Mouse (Mus musculus) heart, embryonic 11.5 days (tissue): Measurements from ENCODE around the gene Tbc1d32. TPM values are rescaled to one million over a fixed set of nuclear protein-coding genes. Genes with fewer than 3 reads are reported as not detected.

Experiments
- ATAC-seq: fragments of 200-750 bp; cut with Nextera tagmentation; replicated peaks from 2 replicates; pipeline ENCODE4 v1.8.0; 2017; ENCODE audit warnings: moderate library complexity; ENCODE audit not compliant: insufficient number of reproducible peaks, low FRiP score, low TSS enrichment
- H3K27ac ChIP-seq: fragments of 300-500 bp; sonication (generic); 2 replicates; pipeline ENCODE4 v1.5.1; 2014; ENCODE audit warnings: mild to moderate bottlenecking, low read depth, low read length
- H3K27me3 ChIP-seq: fragments of 300-500 bp; sonication (generic); 2 replicates; pipeline ENCODE4 v1.6.1; 2014; ENCODE audit warnings: mild to moderate bottlenecking, low read length, mixed read lengths; ENCODE audit not compliant: control insufficient read depth, insufficient read depth
- H3K36me3 ChIP-seq: fragments of 300-500 bp; sonication (generic); 2 replicates; pipeline ENCODE4 v1.6.1; 2014; ENCODE audit warnings: mild to moderate bottlenecking, low read length, moderate library complexity, mixed read lengths; ENCODE audit not compliant: control insufficient read depth, insufficient read depth
- H3K4me1 ChIP-seq: fragments of 300-500 bp; sonication (generic); 2 replicates; pipeline ENCODE4 v1.6.1; 2014; ENCODE audit warnings: low read length; ENCODE audit not compliant: control insufficient read depth, insufficient read depth
- H3K4me2 ChIP-seq: fragments of 300-500 bp; sonication (generic); 2 replicates; pipeline ENCODE4 v1.6.1; 2014; ENCODE audit warnings: mild to moderate bottlenecking, moderate library complexity
- H3K4me3 ChIP-seq: fragments of 300-500 bp; sonication (generic); 2 replicates; pipeline ENCODE4 v1.5.1; 2014; ENCODE audit warnings: low read depth, low read length
- H3K9ac ChIP-seq: fragments of 300-500 bp; sonication (generic); 2 replicates; pipeline ENCODE4 v1.6.1; 2014; ENCODE audit warnings: mild to moderate bottlenecking, low read depth, low read length, moderate library complexity
- H3K9me3 ChIP-seq: fragments of 300-500 bp; sonication (generic); replicated peaks from 2 replicates; pipeline ENCODE4 v1.6.1; 2016; ENCODE audit warnings: low read length; ENCODE audit not compliant: control insufficient read depth
- WGBS: fragments of 180-500 bp; shearing (Covaris S2); extraction: QIAGEN DNeasy Blood & Tissue Kit; methylation state at CpG from one replicate; pipeline ENCODE4 v1.1.7; 2014; ENCODE audit not compliant: insufficient replicate concordance; 5-methylcytosine and 5-hydroxymethylcytosine counted together
- polyA plus RNA-seq: library from polyadenylated mRNA; unstranded; fragments of >200 nt; fragmentation: Nextera tagmentation; extraction: Ambion mirVana; gene quantifications from 2 replicates; pipeline ENCODE4 v1.2.1, GENCODE M21; 2014

Gene Tbc1d32
- polyA plus RNA-seq = 2.5 TPM in 2 replicates

DNA sequence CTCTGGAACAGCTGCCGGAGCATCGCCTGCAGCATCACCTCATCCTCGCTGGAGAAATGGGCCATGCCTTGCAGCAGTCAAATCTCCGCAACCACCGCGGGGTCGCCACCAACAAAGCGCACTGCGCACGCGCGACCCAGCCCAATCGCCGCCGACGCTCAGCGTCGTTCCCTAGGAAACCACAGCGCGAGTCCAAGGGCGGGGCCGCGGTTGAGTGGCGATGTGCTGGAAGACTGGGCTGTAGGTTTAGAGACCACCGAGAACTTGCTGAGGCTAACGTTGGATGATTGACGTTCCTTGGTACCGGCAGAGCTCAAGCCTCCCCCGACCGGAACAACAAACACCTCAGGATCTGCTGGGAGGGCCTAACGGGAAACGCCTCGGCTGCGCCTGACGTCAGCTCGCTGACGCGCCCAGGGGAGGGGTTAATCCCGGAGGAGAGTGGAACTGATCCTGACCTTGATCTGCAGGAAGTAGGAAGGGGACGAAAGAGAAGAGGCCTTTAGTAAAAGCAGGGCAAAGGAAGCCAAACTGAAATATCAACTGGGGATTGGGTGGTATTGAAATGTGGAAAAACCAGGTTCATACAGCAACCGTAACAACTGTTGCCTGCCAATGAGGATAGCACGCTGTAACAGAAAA, at the start of gene Tbc1d32:
Gene Tbc1d32, minus strand, starts transcription at position 122 of the 642 bp plus-strand sequence.
- H3K9ac ChIP-seq = peak within 1 kb of the TSS; percentile 59; the same call in 1 of the 2 replicates
- no peaks in the 10 kb centered on the region for H3K9me3 ChIP-seq
- WGBS = 3% methylated on average over 42 of the region's 42 CpGs
- H3K36me3 ChIP-seq = no peaks in the 10 kb centered on the region
- H3K4me1 ChIP-seq = peaks cover 4% of the 10 kb centered on the region
- peak within 1 kb of the TSS; percentile 72 for H3K4me2 ChIP-seq
- peak; percentile 97 for ATAC-seq
- H3K27me3 ChIP-seq = no peaks in the 10 kb centered on the region
- H3K4me3 ChIP-seq = peak within 1 kb of the TSS; percentile 46
- peak within 1 kb of the TSS; percentile 68 for H3K27ac ChIP-seq

- Histone ChIP-seq H3K27me3 (no peaks in the 10 kb centered on the region), H3K4me1 (peaks cover 4% of the 10 kb centered on the region), H3K27ac (no peak overlapping the region), H3K36me3 (no peaks in the 10 kb centered on the region), H3K4me2 (peak overlapping the region; percentile 72), H3K9me3 (no peaks in the 10 kb centered on the region), H3K4me3 (peak overlapping the region; percentile 46), H3K9ac (peak overlapping the region; percentile 54; the same call in 1 of the 2 replicates)
- WGBS = 78% methylated on average over 8 of the region's 8 CpGs
- ATAC-seq = no peak
These were observed 666 bp downstream of the Tbc1d32 start for GRCm38 (mm10) chr10:56227771-56228275.

GRCm38 (mm10) chr10:56215797-56216196, 12.7 kb downstream of the Tbc1d32 start:
- Histone ChIP-seq H3K36me3 (no peaks in the 10 kb centered on the region), H3K4me2 (no peak overlapping the region), H3K9me3 (no peaks in the 10 kb centered on the region), H3K27ac (no peak overlapping the region), H3K27me3 (no peaks in the 10 kb centered on the region), H3K4me3 (no peak overlapping the region), H3K9ac (no peak overlapping the region), H3K4me1 (no peaks in the 10 kb centered on the region)
- WGBS = 82% methylated on average over 3 of the region's 3 CpGs
- no peak for ATAC-seq

DNA sequence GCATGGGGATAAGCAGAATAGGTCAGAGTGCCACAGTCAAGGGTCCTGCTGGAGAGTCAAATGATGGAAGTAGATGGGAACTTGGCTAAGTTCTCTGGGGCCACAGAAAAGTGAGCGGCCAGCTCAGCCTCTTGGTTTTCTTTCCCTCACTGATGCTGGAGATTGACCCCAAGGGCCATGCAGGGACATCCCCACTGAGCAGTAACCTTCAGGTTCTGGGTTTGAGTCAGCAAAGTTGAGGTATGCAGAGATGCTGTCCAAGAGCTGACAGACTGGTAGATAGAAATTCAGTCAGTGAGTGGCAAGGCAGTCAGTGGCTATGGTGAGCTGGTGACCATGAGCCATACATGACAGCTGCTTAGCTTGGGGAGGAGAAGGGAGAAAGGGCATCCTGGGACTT, 18.1 kb downstream of the Tbc1d32 start:
- H3K4me3 ChIP-seq = no peak overlapping the region
- H3K27me3 ChIP-seq = no peaks in the 10 kb centered on the region
- no peak overlapping the region for H3K9ac ChIP-seq
- H3K9me3 ChIP-seq = no peaks in the 10 kb centered on the region
- 85% methylated on average over 1 of the region's 1 CpGs for WGBS
- no peak for ATAC-seq
- H3K4me2 ChIP-seq = no peak overlapping the region
- no peaks in the 10 kb centered on the region for H3K36me3 ChIP-seq
- H3K27ac ChIP-seq = no peak overlapping the region
- H3K4me1 ChIP-seq = no peaks in the 10 kb centered on the region

DNA sequence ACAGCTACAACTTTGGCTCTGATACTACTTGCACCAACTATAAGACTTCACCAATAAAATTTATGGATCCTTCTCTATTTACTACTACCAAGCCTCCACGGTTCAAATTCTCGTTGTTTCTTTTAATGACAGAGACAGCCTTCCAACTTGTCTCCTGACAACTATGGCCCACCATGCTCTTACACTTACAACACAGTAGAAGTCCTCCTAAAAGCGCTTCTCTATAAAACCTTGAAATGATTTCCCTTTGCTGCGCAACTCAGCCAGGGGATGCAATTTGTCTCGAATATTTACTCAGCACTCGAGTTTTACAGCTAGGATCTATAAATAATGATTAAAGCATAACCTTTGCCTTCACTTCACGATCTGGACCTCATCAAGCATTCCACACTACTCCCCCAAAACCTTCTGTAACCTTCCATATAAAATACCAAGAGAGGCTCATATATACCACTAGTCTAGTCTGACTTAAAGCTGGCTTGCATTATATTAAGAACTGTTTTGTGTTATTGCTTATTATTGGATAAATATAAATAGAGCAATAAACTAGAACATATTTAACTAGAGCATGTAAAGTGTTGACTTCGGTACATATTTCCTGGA, 21.6 kb downstream of the Tbc1d32 start:
- H3K4me2 ChIP-seq = no peak overlapping the region
- H3K4me1 ChIP-seq = no peaks in the 10 kb centered on the region
- no peaks in the 10 kb centered on the region for H3K9me3 ChIP-seq
- no peak overlapping the region for H3K27ac ChIP-seq
- H3K9ac ChIP-seq = no peak overlapping the region
- H3K36me3 ChIP-seq = no peaks in the 10 kb centered on the region
- 79% methylated on average over 8 of the region's 8 CpGs for WGBS
- ATAC-seq = no peak
- no peak overlapping the region for H3K4me3 ChIP-seq
- no peaks in the 10 kb centered on the region for H3K27me3 ChIP-seq

DNA sequence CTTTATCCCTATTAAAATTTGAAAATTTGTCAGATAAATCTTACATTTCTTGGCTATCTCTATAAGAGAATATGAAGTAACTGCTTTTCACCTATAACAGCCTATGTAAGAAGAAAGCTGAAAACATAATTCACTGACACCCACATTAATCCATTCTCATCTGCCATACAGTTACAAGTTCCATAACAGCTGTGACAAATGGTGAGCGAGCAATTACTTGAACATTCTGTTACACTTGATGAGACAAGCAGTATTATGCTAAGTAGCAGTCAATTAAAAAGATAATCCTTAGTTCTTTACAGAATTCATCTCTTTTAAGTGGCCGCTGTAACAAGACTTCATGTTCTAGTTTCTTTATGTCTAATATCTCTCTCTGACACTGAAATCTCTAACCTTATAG, 24.1 kb downstream of the Tbc1d32 start:
- 89% methylated on average over 2 of the region's 2 CpGs for WGBS
- Histone ChIP-seq H3K4me3 (no peak overlapping the region), H3K9me3 (no peaks in the 10 kb centered on the region), H3K36me3 (no peaks in the 10 kb centered on the region), H3K4me1 (no peaks in the 10 kb centered on the region), H3K9ac (no peak overlapping the region), H3K27me3 (no peaks in the 10 kb centered on the region), H3K4me2 (no peak overlapping the region), H3K27ac (no peak overlapping the region)
- no peak for ATAC-seq

DNA sequence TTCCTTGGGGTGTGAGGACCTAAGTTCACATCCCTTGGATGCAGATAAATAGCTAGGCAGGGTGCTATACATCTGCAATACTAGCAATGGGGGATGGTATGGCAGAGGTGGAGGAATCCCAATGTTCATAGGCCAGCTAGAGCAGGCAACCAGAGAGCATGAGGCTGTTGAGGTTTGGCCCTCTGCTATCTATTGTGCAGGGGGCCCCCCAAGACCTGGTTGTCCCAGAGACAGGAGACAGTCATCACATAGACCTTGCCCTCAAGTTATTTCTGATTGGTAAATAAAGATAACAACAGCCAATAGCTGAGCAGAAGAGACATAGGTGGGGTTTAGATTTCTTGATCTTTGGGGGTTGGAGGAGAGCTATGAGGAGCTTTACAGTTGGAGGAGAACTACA, 28.6 kb downstream of the Tbc1d32 start:
- Histone ChIP-seq H3K9me3 (no peaks in the 10 kb centered on the region), H3K4me3 (no peak overlapping the region), H3K27me3 (no peaks in the 10 kb centered on the region), H3K9ac (no peak overlapping the region), H3K4me2 (no peak overlapping the region), H3K27ac (no peak overlapping the region), H3K36me3 (no peaks in the 10 kb centered on the region), H3K4me1 (no peaks in the 10 kb centered on the region)
- no peak for ATAC-seq

DNA sequence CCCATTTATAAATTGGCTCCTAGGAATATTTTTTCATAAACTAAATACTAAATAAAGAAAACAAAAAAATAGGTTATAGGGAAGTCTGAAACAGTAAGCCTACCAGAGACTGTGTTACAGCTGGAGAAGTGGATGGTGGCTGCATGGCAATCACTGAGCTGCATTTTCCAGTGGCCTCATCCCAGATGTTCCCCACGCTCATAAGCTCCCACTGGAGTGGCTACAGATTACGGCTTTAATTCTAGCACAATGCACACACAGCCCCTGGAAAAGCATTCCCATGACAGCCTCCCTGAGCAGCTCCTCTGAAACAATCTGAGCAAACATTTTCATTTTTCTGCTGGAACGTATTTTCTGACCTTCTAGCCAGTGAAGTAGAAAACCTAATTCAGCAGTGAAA, 29.8 kb downstream of the Tbc1d32 start:
- no peak overlapping the region for H3K9ac ChIP-seq
- H3K27ac ChIP-seq = no peak overlapping the region
- WGBS = 71% methylated on average over 3 of the region's 3 CpGs
- no peak overlapping the region for H3K4me2 ChIP-seq
- H3K4me1 ChIP-seq = no peaks in the 10 kb centered on the region
- H3K9me3 ChIP-seq = no peaks in the 10 kb centered on the region
- no peaks in the 10 kb centered on the region for H3K36me3 ChIP-seq
- ATAC-seq = no peak
- no peaks in the 10 kb centered on the region for H3K27me3 ChIP-seq
- no peak overlapping the region for H3K4me3 ChIP-seq

DNA sequence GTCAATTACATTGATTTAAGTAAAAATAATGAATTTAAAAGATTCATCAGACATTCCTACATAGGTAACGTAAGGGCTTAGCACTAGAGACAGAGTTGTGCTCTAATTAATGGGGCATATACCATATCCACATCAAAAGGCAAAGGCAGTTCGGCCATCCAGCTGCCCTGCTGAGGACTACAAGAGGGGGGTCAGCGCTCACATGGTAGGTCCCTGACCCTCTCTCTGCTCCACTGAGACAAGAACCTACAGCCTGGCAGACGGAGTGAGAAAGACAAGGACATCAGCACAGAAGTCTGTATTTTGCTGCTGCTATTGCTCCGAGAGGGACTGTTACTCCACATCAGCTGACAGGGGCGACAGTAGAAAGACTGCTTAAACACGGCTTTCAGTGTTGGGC, 34.2 kb downstream of the Tbc1d32 start:
- no peaks in the 10 kb centered on the region for H3K9me3 ChIP-seq
- H3K4me2 ChIP-seq = no peak overlapping the region
- H3K4me1 ChIP-seq = no peaks in the 10 kb centered on the region
- no peak for ATAC-seq
- H3K9ac ChIP-seq = no peak overlapping the region
- no peaks in the 10 kb centered on the region for H3K36me3 ChIP-seq
- no peaks in the 10 kb centered on the region for H3K27me3 ChIP-seq
- 80% methylated on average over 7 of the region's 7 CpGs for WGBS
- no peak overlapping the region for H3K27ac ChIP-seq
- H3K4me3 ChIP-seq = no peak overlapping the region
